Mouse (Mus musculus): ENCODE data around the gene Cpsf4l.
"Not testable (repeated sequence)": the region's sequence is repeated elsewhere in the genome, so short reads cannot be mapped to it uniquely, and the experiment has no call there.

Cpsf4l gene

DNA sequence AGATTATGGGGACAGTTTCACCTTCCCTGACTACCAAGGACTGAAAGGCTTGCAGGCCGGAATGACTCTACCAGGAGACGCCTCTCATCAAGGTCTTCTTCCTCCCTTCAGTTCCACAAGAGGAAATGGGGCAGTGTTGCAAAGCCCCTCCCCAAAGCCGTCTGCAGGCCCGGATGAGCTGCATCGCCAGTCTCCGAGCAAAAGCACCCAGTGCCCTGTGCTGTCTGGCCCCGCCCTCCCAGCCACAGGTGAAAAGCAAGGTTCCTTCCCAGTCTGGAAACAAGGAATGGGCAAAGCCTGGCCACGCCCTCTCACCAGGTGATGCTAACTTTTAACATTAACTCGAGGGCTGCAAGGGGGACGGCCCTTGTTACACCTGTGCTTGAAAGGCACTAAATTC lies 43.2 kb downstream of the Cpsf4l start:
- peak; percentile 74 for DNase-seq (ENCODE audit: low read depth, low spot score)

- DNase-seq (ENCODE audit: low read depth, low spot score) = no peak
Observed at GRCm38 (mm10) chr11:113666205-113666604, 43.6 kb downstream of the Cpsf4l start.

DNA sequence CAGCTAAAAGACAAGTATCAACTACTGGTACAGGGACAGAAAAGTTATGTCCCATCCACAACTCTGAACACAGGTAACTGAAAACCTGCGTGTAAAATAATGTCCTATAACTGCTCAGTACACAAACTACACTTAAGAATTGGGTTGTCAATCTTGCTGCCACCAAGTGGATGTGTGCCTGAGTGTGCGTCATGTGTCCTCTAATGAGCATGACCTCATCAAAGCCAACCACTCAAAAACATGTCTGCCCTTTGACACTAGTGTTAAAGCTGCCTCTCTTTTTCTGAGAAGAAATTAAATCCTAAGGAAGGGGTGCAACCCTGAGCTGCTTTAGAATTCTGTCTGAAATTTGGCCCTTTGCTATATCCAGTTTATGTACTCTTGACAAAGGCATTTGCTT lies 45.5 kb downstream of the Cpsf4l start:
- DNase-seq (ENCODE audit: low read depth, low spot score) = no peak

DNA sequence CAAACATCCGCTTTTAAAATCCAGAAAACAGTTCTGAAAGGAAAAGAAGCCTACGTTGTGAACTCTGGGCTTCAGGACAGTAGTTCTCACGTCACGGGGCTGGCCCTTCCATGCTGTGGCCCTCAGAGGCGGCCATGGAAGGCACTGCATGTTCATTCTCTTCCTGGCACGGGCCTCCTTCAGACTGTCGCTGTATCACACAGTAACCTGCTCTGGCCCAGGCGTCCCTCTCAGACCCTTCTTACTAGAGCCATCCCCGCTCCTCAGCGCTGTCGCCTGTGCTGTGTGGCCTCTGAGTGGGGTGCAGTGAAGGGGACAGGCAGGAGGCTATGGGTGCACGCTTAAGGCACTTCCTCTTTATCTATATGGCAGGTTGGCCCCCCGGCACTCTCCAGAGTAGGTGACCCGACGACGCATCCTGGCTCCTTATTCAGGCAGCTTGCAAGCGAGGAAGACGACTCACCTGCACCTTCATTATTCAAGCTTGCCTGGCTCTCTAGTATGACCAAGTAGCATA lies 47.9 kb downstream of the Cpsf4l start:
- no peak for DNase-seq (ENCODE audit: low read depth, low spot score)

GRCm38 (mm10) chr11:113660940-113661339 lies 48.9 kb downstream of the Cpsf4l start:
- no peak for DNase-seq (ENCODE audit: low read depth, low spot score)

DNA sequence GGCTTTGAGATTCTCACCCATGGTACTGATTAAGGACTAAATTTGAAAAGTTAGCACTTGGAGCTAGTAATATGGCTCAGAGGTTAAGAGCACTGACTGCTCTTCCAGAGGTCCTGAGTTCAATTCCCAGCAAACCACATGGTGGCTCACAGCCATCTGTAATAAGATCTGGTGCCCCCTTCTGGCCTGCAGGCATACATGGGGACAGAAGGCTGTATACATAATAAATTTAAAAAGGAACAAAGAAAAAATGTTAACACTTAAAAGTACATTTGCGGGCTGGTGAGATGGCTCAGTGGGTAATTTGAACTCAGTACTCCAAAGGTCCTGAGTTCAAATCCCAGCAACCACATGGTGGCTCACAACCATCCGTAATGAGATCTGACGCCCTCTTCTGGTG lies 49.6 kb downstream of the Cpsf4l start:
- not testable (repeated sequence) for DNase-seq (ENCODE audit: low read depth, low spot score)

- no peak for DNase-seq (ENCODE audit: low read depth, low spot score)
Observed at GRCm38 (mm10) chr11:113658763-113659162, 51.1 kb downstream of the Cpsf4l start.

DNA sequence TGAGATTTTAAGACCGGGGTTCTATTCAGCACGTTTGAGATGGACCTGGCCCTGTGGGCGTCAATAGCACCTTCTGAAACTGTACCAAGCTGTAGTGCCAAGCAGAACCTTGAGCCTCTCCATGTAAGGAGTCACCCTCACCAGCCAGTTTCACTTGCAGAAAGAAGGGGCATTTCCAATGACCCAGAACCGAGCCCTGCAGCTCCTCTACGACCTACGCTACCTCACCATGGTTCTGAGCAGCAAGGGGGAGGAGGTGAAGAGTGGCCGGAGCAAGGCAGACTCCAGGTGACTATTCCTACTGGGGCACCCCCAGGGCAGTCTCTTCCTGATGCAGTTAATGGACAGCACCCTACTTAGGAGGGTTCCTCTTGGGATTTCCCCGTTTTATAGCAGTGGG lies 51.5 kb downstream of the Cpsf4l start:
- DNase-seq (ENCODE audit: low read depth, low spot score) = no peak

GRCm38 (mm10) chr11:113657221-113657620 lies 52.6 kb downstream of the Cpsf4l start:
- no peak for DNase-seq (ENCODE audit: low read depth, low spot score)

- DNase-seq (ENCODE audit: low read depth, low spot score) = no peak
Observed at GRCm38 (mm10) chr11:113656511-113656932, 53.3 kb downstream of the Cpsf4l start.

GRCm38 (mm10) chr11:113654561-113655270 lies 55.1 kb downstream of the Cpsf4l start:
- no peak for DNase-seq (ENCODE audit: low read depth, low spot score)

DNA sequence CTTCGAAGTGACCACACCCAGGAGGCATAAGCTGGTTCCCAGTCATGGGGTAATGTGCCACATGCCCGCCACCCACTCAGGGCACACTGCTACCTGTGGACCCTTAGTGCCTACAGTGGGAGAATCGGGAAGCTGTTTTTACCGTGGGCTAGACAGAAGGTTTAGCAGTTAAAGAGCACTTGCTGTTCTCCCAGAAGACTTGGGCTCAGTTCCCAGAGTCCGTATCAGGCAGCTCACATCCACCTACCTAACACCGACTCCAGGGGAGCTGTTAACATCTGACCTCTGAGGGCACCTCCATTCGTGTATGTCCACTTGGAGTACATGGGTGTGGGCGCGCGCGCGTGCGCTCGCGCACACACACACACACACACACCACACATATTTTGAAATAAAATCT lies 55.7 kb downstream of the Cpsf4l start:
- DNase-seq (ENCODE audit: low read depth, low spot score) = no peak

- DNase-seq (ENCODE audit: low read depth, low spot score) = no peak
Observed at GRCm38 (mm10) chr11:113652516-113652915, 57.3 kb downstream of the Cpsf4l start.

DNA sequence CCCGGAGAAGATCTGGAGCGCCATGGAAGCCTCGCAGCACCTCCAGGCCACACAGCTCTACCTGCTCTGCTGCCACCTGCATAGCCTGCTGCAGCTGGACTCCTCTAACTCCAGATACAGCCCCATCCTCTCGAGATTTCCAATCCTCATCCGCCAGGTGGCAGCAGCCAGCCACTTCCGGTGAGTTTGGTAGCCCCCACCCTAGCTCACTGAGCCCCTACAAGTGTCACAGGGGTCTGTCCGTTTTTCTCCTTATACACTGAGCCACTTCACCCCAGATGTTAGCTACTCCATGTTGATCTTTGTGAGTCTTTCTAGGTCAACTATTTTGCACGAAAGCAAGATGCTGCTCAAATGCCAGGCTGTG lies 57.9 kb downstream of the Cpsf4l start:
- peak; percentile 76 for DNase-seq (ENCODE audit: low read depth, low spot score)

DNA sequence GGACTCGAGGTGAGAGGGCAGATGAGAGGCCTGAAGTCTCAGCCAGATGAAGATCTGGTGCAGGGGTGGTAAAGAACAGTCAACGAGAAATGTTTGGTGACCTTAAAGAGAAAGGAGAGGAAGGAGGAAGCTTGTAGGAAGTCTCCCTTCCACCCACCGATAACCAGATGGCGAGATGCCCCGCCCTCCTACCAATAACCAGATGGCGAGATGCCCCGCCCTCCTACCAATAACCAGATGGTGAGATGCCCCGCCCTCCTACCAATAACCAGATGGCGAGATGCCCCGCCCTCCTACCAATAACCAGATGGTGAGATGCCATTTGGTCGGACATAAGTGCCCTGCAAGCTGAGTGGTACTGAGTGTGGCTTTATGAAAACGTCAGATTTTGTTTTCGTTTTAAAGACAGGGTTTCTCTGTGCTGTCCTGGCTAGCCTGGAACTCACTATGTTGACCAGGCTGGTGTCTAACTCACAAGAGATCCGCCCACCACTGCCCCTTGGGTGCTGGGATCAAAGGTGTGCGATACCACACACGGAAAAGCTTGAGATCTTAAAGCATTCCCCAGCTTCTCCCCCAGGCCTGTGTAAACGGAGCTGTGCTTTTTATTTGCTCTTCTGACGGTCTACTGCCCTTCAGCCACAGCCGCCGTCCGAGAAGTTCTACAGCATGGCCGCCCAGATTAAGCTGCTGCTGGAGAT lies 58.5 kb downstream of the Cpsf4l start:
- DNase-seq (ENCODE audit: low read depth, low spot score) = no peak

DNA sequence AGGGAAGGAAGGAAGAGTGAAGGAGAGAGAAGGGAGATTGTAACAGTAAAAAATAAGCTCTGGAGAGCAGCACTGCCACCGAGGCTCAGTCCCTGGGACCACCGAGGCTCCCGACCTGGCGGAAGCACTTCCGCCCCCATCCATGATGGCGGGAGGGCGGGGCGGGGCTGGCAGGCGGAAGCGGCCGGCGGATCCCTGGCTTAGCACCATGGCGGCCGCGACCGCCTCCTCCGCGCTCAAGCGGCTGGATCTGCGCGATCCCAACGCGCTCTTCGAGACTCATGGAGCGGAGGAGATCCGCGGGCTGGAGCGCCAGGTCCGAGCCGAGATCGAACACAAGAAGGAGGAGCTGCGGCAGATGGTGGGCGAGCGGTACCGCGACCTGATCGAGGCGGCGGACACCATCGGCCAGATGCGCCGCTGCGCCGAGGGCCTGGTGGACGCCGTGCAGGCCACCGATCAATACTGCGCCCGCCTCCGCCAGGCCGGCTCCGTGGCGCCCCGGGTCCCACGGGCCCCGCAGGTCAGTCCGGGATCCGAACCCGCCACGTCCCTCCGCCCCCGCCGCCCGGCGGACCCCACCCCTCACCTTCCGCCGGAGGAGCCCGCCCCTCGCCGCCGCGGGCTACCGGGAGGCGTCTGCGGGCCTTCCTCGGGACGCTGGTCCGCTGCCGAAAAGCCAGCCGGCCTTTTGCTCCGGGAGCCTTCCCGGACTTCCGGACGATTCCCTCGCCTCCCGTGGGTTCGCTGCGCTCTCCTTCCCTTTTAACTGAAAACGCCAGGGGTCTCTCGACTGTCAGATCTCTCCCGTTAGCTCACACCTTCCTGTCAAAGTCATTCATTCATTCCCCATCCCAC lies 60.2 kb downstream of the Cpsf4l start, which contains the start of gene Slc39a11:
Gene Slc39a11 (minus strand): TSS at position 727 of the 858 bp plus-strand sequence.
- peak; percentile 61 for DNase-seq (ENCODE audit: low read depth, low spot score)

DNA sequence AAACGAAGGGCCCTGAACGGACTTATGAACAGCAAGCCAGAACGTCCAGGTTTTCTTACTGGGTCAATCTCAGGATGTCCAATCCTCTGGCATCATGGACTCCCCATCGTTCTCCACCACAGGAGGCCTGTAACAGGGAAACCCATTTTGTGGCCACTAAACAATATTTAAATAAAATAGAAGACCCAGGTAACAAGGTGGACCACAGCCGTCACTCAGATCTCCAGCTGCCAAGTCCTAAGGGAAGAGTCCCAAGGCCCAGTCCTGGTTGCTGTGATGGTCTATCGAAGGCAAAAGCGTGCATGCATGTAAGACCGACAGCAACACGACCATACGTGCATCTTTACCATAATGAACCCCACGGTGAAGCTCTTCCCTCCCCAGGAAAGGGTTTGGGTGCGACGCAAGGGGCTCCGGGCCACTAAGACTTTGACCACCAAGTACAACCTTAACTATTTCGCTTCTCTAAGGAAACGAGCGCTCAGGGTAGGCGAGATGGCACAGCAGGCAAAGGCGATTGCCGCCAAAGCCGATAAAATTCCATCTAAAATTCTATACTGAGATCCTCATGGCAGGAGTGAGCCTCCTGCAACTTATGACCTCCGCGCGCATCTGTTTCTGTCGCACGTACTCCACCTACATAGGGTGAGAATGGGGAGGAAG lies 61.0 kb downstream of the Cpsf4l start, which contains the start of gene Cog1:
Gene Cog1 (plus strand): TSS at position 480 of the 663 bp plus-strand sequence.
- DNase-seq (ENCODE audit: low read depth, low spot score) = no peak
